Mouse (Mus musculus) bone marrow macrophage, adult 2 months (primary cell): ENCODE results near the gene Krtap26-1.

Experiments used
- CTCF ChIP-seq: IDR thresholded peaks from 2 replicates; pipeline ENCODE4 v1.5.1; 2012; ENCODE audit warnings: low read depth, mild to moderate bottlenecking, low read length, moderate library complexity
- POLR2A ChIP-seq: IDR thresholded peaks from 2 replicates; pipeline ENCODE4 v1.6.1; 2012; ENCODE audit warnings: mild to moderate bottlenecking, low read depth, low read length, borderline replicate concordance

GRCm38 (mm10) chr16:88679099-88679498 lies 31.5 kb upstream of the Krtap26-1 start:
- no peak for TF ChIP-seq CTCF
- TF ChIP-seq POLR2A: no peak
